Mouse (Mus musculus): ENCODE data around the gene Stt3b.

The Stt3b gene

DNA sequence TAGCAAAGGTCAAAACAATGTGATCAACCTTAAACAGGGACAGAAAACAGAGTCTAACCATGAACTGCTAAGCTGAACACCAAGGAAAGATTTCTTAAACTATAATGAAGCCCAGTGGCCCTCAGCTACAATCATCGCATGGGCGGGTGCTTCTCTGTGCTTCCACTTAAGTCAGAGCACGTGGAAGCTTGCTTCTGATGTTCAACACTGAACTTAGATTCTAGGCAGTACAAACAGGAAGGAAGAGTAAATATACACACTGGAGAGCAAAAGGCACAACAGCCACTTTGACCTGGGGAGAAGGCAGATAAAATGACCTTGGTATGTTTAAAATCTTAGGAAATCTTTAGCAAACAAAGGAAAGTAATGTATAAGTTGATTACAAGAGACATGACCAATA, 38.7 kb downstream of the Stt3b start:
- no peak for DNase-seq (ENCODE audit: low spot score)

DNA sequence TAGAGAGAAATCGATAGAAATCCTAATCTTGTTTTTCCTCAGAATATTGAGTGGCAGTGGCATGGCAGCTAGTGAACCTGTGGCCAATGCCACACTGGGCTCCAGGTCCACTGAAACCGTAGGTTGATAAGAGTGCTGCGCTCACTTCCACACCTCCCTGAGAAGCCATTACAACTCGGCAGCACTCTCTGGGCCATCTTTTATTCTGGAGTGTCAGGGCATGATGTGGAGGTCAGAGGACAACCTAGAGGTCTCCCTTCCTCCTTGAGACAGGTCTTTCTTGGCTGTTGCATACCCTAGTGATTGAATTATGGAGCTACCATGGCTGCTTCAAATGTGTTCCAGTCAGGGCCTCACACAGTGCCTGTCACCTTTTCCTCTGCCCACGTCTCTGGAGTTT, 48.3 kb downstream of the Stt3b start:
- DNase-seq (ENCODE audit: low spot score) = no peak

DNA sequence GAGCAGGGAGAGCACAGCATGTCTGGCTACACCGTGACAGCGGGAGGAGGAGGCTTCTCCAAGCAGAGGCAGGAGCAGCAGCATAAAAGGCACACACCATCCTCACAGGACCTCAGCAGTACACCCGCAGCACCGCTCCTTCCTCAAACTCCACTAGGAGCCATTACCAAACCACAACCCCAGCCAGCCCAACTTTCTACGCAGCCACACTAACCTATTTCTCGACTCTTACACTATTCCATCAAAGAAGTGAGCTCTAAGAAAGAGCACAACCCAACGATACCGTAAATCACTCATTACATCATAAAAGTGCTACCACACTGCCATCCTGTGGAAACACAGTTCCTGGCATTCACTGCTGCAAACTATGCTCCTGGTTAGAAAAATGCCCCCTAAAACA, 48.8 kb downstream of the Stt3b start:
- peak; percentile 38 for DNase-seq (ENCODE audit: low spot score)

DNA sequence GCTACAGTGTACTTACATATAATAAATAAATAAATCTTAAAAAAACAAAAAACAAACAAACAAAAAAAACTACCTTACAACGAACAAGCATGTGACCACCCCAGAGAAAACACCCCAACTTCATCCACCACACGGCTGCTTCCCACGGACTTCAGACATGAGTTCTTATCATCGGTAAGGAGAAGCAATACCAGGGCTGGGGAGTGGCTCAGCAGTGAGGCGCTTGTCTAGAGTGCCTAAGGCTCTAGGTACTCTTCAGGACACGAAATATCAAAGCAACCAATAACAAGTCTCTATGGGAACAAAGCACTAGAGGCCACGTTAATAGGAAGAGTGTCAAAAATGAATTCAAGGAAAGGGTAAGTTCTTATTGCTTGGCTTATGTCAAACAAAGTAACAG, 49.8 kb downstream of the Stt3b start:
- DNase-seq (ENCODE audit: low spot score) = no peak

DNA sequence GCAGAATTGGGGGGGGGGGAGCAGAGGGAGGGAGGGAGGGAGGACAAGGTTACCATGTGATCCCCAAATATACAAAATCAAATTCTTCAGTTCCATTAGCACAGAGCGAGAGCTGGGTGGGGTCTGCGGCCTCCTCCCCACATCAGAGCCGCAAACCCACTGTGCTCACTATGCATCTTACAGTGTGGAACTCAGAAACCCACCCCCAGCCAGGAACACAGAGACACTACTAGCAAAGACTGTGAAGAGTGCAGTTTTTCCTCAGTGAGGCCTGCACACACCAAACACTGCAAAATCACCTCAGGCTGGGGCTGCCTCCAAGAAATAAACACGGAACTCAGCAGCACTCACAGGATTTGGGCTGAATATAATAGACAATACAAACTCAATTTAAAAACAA, 50.4 kb downstream of the Stt3b start:
- no peak for DNase-seq (ENCODE audit: low spot score)

DNA sequence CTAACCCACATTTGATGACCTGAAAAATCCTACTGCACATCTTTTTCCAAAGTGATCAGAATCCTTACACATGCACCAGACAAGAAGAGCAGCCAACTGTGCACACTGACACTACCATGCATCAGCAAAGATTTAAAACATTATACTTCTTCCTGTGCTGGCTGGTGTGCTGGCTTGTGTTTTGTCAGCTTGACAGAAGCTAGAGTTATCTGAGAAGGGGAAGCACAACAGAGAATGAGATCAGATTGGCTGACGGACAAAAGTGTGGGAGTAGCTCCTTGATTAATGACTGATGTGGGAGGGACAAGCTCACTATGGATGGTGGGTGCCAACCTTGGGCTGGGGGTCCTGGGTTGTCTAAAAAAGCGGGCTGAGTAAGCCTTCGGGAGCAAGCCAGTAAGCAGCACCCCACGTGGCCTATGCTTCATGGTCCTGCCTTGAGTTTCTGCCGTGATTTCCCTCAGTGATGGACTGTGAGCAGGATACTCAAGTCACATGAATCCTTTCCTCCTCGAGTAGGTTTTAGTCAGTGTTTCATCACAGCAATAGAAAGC, 52.4 kb downstream of the Stt3b start:
- DNase-seq (ENCODE audit: low spot score) = no peak

DNA sequence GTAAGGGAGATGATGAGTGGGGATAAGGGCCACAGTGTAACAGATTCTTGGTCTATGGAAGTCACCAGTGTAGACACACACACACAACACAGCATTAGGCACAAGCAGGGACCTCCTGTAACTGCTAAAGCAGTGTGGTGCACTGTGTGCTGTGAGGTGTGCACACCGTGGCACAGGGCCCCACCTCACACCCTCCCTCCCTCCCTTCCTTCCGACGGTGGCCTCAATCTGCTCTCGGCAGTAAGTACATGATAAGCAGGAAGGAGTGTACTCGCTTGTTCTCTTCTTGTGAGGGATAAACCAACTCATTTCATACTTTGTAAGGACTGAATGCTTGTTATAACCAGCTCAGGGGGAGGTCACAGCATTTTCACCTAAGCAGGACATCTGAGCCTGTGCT, 61.1 kb downstream of the Stt3b start:
- no peak for DNase-seq (ENCODE audit: low spot score)

DNA sequence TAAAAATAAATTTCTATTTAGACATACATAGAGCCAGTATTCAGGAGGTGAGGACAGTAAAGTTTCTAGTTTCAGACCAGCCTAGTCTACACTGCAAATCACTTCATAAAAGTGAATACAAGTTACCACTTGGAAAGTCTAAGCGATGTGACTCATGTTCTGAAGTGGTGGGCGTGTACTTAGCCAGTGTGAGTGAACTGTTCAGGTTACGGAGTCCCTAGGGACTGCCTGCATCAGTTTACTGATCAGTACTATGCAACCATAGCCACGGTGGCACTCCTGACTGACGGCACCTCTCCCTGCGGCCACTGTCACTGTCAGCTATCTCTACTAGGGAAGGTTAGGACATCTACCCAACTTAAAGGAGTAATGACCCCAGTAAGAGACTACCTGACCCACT, 65.1 kb downstream of the Stt3b start:
- no peak for DNase-seq (ENCODE audit: low spot score)

DNA sequence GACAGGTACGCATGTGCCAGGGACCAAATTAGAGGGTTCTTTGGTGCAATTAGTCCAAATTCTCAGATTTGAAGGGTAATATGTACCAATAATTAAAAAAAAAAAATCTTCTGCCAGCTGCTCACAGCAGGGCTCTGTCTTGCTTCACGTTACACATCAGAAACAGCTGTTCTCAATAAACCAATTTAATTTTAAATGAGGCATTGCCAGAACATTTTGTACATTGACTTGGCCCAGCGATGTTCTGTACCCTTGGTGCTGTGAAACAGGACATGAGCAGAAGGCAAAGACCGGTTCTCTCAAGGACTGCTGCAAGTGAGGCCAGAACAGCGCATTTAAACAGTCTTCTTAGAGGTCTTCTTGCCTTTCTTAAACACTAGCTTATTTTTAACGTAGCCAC, 66.6 kb downstream of the Stt3b start:
- no peak for DNase-seq (ENCODE audit: low spot score)

DNA sequence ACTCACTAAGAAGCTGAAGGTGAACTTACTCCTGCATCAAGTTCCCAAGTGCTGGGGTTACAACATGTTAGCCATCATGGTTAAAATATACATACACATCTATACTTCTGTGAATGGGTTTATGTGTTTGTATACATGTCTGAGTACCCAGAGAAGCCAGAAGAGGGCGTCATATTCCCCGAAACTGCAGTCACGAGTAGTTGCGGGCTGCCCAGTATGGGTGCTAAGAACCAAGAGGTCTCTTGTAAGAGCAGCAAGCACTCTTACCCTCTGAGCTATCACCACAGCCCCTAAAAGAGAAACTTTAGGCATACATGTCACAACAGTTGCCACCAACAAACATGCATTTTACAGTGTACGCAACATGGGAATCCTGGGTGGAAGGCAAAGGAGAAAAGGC, 70.4 kb downstream of the Stt3b start:
- no peak for DNase-seq (ENCODE audit: low spot score)

DNA sequence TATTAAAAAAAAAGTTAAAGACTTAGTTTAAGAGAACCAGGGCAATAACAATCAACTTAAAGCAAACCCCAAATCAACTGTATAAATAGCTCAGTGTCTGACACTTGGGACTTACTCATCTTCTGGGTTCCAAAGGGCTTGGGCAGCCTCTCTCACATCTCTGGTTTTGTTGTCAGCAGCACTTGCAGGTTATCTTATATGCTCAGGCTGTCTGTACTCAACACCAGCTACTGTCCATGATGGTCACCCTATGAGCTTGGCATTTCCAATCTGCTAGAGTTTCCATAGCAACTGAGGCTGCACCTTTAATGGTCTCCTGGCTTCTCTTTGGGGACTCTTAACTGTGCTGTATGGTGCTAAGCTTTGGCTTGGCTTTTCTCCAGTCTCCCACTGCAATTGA, 72.3 kb downstream of the Stt3b start:
- no peak for DNase-seq (ENCODE audit: low spot score)

DNA sequence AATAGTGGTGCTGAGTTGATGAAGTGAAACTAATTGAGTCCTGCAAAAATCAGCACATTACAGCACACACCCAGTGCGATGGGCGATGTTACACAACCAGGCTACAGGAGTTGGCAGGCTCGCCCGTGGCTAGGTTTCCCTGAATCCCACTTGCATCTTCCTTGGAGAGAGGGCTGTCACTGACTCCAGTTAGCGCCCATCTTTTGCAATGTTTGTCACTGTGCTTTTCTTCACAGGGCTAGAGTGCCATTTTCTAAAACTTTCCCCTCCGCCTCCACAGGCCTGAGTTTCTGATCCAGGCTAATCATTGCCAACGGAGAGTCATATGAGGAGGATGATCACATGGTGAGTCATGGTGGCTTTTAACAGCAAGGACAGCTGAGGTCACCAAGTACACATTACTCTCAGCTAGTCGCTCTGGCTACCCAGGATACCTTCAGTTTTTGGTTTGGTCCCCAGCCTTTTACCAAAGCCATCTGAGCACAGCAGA, 73.8 kb downstream of the Stt3b start:
- DNase-seq (ENCODE audit: low spot score) = no peak

DNA sequence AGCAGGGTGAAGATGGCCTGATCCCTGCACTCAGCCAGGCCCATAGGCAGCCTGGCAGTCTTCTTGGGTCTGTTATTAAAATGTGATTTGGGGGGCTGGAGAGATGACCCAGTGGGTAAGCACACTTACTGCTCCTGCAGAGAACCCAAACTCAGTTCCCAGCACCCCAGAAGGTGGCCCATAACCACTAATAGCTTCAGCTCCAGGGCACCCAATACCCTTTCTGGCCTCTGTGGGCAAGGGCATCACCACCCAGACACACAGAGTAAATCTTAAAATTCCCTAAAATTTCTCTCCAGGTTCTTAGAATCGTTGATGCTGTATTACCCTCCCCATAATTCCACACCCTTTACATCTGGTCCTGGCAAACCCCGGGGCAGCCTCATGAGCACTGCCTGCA, 75.7 kb downstream of the Stt3b start:
- no peak for DNase-seq (ENCODE audit: low spot score)

DNA sequence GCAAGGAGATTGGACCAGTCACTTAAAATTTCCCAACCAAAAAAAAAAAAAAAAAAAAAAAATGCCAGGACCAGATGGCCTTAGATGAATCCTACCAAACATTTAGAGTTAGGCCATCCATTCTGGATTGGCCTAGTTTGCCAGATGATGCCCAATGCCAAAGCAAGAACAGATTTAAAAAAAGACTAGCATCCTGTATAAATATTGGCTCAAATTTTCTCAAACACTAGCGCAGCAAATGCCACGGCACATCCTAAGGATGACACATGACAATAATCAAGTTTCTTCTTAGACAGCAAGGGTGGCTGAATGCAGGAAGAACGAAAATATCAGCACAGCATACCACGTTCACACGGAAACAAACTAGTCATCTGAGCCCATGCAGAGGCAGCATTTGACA, 76.5 kb downstream of the Stt3b start:
- DNase-seq (ENCODE audit: low spot score) = no peak

DNA sequence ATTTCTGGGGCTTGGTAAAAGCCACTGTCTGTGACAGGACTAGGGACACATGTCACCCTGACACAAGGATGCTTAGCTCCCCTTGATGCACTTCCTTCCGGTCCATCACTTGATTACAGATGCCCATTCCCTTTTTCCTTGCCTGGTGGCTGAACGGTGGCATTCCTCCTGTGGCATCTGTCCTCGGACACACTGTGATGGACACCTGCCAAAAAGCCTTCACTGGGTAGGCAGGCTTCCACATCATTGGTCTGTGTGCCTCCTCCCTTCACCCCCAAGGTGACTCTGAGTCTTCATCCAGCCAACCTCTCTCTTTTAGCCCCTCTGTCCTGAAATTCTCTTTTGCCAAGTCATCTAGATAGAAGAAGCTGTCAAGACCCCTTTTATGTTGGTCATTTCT, 78.7 kb downstream of the Stt3b start:
- no peak for DNase-seq (ENCODE audit: low spot score)

DNA sequence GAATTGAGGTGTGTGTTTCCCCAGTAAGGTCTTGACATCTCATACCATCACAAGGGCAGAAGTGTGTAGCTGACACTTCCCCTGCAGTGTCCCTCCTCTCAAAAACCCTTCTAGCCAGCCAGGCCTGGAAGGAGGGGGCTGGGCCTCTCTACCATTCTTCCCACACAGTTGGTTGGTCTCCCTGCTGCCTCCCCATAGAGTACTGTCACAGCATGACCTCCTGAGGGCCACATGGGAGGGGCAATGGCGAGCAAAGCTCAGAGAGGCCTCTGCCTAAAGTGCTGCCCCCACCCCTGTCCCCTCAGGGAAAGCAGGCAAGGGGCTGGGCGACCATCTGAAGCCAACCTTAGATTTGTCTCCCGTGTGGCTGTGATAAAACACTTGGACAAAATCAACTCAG, 80.1 kb downstream of the Stt3b start:
- no peak for DNase-seq (ENCODE audit: low spot score)

DNA sequence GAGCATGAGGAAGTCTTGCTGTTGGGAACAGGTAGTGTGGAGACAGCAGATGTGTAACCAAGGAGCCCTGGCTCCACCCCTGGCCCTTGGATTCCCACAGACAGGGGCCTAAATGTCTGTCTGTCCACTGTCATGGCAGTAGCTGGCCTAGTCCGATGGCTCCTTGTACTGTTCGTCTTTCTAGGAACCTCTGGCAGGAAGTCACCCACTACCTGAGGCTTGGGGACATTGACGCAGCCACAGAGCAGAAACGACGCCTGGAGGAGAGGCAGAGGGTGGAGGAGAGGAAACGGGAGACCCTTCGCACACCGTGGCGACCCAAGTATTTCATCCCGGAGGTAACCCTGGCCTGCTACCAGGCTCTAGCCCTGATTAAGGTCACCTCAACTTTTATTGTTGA, 80.5 kb downstream of the Stt3b start:
- DNase-seq (ENCODE audit: low spot score) = no peak

DNA sequence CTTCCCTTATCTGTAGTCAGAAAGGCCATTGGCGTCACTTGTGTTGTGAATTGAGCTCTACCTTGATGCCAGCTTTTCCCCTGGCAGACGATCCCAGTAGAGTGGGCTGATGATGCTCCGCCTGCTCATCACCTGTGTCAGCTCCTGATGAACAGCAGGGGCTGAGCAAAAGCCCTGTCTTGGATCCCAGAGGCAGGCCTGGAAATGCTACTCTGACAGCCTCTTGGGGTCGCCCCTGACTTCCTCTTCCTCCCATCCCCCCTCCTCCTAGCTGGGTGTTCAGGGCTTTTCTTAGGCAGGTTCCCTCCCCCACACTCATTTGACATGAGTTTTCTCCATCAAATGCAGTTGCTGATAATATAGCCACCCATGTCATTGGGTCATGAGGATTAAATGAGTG, 81.1 kb downstream of the Stt3b start:
- no peak for DNase-seq (ENCODE audit: low spot score)

DNA sequence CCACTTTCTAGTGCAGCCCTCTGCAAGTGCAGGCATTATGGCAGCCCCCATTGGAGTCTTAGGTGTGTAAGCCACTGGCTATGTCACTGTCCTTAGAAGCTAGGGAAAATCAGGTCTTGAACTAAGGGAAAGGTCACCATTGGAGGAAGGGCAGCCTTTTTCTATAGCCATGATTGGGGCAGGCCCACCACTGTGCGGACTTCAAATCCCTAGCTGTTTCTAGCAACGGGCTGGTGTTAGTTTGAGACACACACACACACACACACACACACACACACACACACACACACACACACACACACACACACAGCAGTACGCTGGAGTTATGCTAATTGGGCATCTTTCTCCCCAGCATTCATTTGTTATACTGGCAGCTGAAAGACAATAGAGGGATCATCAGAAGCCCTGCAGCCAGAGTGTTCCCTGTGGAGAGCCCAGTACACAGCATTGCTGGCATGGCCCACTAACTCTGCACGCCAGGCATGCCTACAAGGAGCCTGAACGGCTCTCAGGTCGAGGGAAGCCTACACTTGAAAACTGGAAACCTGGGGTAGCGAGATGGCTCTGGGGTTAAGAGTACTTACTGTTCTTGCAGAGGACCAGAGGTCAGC, 85.4 kb downstream of the Stt3b start:
- DNase-seq (ENCODE audit: low spot score) = peak; percentile 20

DNA sequence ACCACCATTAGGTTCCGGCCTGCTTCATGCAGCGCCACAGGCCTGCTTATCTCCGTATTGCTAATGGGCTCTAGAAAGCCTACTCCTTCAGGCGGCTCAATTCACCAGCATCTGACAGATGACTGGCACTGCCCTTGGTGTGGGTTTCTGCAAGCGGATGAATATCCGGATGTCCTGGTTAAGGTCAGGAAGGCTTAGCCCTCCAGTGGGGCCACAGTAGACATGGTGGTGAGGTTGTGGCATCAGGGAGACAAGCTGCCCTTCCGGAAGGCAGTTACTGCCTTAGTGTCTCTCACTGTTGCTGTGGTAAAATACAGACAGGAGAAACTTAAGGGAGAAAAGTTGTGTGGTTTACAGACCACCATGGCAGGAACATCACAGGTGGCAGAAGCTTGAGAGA, 89.0 kb downstream of the Stt3b start:
- no peak for DNase-seq (ENCODE audit: low spot score)

DNA sequence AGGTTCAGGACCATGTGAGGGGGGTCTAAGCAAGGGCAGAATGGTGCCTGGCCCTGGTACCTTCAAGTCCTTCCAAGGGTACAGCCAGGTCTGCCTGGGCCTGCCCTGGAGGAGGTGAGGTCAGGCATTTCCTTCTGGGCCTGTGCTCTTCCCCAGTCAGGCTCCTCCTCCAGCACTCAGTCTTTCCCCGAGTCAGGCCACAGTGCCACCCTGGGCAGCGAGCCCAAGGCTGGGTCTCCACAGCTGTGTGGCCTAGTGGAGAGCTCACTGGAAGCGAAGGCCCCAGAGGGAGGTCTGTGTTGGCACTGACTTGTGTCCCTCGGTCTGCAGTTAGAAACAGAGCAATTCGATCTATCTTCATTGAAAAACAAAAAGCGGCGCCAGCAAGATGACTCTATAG, 89.8 kb downstream of the Stt3b start:
- DNase-seq (ENCODE audit: low spot score) = no peak

DNA sequence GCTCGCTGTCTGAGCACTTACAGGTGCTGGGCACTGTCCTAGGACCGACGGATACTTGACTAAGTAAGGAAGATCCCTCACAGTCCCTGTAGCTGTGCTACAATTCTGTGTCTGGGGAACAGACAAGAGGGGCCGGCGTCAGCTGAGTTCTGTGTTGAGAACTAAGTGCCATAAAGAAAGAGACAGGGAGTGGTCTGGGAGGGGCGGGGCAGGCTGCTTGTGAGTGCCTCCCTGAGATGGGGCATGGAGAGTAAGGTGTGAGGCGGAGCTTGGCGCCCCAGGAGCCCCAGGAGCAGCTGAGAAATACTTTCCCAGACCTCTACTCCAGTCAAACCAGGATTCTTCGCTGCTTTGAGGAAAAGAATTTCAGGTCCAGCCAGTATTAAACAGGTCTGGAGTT, 92.2 kb downstream of the Stt3b start:
- no peak for DNase-seq (ENCODE audit: low spot score)

DNA sequence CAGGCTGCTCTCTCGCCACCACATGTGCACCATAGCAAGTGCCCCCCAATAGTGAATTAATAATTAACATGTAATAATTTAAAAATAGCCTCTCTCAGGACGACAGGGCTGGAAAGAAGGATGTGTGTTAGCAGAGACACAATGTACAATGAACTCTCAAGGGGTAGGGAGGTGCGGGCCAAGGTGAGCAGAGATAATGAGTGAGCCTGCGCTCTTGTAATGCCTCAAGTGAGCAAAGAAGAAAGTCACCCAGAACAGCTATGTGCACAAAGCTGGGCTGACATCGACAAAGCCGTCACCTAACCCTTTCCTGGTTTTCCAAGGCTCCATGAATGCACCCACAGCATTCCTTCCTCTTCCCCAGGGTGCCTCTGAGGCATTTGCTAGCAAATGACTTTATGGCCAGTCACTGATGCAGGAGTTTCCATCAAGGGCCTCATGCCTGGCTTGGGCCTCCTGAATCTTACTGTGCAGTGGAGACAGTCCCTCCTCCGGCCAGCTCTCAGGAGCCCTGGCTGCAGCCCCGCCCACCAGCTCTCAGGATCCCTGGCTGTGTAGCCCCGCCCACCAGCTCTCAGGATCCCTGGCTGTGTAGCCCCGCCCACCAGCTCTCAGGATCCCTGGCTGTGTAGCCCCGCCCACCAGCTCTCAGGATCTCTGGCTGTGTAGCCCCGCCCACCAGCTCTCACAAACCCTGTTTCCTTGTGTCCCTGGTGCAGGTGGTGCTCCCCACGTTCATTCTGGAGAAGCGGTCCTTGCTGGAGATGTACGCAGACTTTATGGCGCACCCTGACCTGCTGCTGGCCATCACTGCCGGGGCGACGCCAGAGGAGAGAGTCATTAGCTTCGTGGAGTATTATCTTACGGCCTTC, 94.2 kb downstream of the Stt3b start:
- peak; percentile 71 for DNase-seq (ENCODE audit: low spot score)

Measured in retina, embryonic 14.5 days (tissue).